Mouse (Mus musculus) mouse embryonic stem cell (cell line): ENCODE measurements at regions not wholly inside any gene's neighbourhood (a gene's known extent, or its start where the extent isn't known, plus 50 kb on each side); places are given as distances from the start of the nearest gene placed in this dataset.
"Not testable (repeated sequence)": the region's sequence is repeated elsewhere in the genome, so short reads cannot be mapped to it uniquely, and the experiment has no call there.

Experiments used
- in situ Hi-C, 2 experiments: fragments of 300-500 bp; cut with MboI; formaldehyde crosslinking; loops; 1 replicate in 1 of 2; 3 replicates in 1 of 2; pipeline ENCODE4 v1.14.3; 2019 to 2020; ENCODE audit warnings: low sequenced_read_pairs in 2 of 2, low pct_unique_long_range_greater_than_20kb in 1 of 2, mixed read lengths in 1 of 2; ENCODE audit not compliant: unreplicated experiment in 1 of 2

DNA sequence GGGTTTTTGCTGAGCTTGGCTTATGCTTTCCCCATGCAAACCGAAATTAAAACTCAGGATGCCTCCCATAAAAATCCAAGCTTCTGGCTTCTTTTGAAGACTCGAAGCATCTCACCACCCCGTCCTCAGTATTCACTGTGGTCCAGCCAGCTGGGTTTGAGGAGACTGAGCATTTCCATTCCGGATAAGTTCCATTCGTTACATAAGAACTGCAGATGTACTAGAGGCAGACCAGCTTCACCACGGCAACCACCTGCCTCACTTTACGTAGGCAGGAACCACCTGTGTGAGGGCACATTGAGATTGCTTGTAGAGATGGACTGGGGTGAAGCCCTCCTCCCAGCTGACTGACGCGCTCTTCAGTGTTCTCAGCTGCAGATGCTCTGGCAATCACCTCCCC lies 199.9 kb upstream of the Fbxl7 start:
- in situ Hi-C loops: no loop called here

DNA sequence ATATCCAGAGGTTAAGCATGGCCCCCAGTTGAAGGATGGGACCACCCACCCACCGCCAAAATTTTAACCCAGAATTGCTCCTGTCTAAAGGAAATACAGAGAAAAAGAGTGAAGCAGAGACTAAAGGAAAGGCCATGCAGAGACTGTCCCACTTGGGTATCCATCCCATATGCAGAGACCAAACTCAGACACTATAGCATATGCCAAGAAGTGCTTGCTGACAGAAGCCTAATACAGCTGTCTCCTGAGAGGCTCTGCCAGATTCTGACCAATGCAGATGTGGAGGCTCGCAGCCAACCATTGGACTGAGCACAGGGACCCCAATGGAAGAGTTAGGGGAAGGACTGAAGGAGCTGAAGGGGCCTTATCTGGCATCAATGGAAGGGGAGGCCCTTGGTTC lies 206.2 kb upstream of the Fbxl7 start:
- in situ Hi-C loops: not testable (repeated sequence)

DNA sequence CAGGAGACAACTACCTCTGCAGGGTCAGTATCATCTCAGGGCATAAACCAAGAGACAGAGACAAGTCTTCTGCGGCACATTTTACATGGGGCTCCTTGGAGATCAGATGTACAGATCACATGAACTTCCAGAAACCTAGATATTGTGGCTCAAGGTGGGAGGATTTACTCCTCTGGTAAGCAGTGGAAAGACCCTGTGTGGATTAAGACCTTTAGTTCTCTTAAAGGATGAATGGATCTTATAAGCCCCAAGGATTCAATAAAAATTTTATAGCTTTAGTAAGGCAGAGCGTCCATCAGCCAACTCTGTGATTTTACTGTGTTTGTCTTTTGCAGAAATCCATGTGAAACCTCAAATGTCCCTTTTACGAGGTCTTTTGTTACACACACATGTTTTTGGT lies 213.8 kb upstream of the Fbxl7 start:
- in situ Hi-C loops: no loop called here

GRCm38 (mm10) chr15:27129697-27130096 lies 234.3 kb upstream of the Fbxl7 start:
- in situ Hi-C loops: no loop called here

DNA sequence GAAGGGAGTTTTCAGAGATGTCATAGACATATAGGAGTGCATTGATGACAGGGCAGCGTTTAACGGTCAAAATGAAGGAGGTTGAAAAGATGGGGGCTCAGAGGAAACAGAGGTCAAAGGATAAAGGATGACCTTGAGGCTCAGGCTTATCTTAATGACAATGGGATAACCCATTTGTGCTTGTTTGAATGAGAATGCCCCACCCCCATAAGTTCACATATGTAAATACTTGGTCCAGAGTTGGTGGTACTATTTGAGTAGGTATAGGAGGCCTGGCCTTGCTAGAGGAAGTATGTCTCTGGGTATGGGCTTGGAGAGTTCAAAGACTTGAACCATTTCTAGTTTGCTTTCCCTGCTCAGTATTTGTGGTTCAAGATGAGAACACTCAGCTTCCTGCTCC lies 237.4 kb upstream of the Fbxl7 start:
- in situ Hi-C loops: no loop called here

- in situ Hi-C loops: no loop called here
Measured at GRCm38 (mm10) chr15:27137580-27137979, 242.2 kb upstream of the Fbxl7 start.

DNA sequence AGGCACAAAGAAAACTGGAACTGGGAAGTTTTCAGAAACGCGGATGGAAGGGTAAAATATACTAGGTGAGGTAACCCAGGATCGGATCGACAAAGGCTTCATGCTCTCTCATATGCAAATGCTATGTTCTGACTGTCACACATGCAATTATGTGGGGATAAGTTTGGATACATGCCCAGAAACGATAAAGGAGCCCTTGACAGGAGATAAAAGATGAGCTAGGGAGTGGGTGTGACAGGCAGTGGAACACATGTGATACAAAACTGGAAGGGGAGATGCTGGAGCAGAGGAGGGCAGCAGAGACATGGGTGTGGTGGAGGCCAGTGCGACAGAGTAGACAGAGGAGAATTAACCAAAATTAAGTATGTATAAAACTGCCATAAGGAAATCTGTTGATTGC lies 250.5 kb upstream of the Fbxl7 start:
- in situ Hi-C loops: no loop called here

GRCm38 (mm10) chr15:27160986-27161385 lies 265.6 kb upstream of the Fbxl7 start:
- in situ Hi-C loops: no loop called here

DNA sequence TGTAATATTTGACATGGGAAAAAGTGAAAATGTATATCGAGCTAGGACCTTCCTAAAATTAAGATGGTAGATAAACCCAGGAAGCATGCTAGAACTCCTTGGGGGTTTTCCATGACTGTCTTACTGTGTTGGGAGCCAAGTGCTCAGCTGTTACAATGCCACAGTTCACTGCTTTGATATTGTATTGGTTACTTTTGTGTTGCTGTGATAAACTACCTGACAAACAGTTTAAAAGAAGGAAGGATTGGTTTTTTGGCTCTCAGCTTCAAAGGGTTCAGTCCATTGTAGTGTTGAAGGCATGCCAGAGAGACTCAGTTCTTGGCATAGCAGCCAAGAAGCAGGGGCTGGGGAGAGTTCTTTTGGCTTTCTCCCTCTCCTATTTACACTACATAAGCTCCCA lies 272.1 kb upstream of the Fbxl7 start:
- in situ Hi-C loops: no loop called here

DNA sequence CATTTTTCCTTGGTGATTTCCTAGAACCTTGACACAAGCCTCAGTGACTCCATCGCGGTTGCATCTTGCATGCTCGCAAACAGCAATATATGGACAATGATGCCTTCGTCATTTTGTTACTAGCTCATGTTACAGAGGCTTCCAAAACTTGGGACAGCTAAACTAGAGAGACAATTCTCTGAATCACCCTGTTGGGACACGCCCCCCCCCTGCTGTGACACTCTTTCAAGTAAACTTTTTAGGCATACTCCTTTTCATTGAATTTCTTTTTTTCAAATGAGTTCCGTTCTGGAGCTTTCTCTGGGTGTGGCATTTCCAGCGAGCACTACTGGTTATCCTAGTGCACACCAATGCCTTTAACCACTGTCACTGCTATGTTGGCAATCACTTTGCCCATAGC lies 274.5 kb upstream of the Fbxl7 start:
- in situ Hi-C loops: no loop called here

- in situ Hi-C loops: no loop called here
Measured at GRCm38 (mm10) chr15:27173506-27173905, 278.1 kb upstream of the Fbxl7 start.

GRCm38 (mm10) chr15:27178084-27178935 lies 282.9 kb upstream of the Fbxl7 start:
- in situ Hi-C loops: loop anchor here in 1 of 2 experiments (25.0 kb wide), 1 partner anchor 541 kb away; no protein-coding TSS in a partner anchor

DNA sequence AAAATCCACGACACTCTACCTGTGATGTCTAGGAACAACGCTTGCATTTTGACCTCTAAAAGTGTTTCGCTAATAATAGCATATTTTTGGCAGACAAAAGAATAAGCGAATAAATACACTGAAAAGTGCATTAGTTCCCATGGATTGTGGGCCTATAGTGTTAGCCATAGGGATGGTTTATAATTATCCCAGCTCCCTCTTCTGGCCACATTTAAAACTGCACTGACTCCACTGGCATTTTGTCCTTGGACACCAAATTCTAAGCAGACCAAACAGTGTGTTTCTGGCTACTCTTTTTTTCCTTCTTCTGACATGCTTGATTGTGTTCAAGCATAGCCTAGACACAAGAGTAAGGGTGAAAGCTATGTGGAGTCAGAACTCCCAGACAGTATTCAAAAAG lies 276.8 kb upstream of the Ank start:
- in situ Hi-C loops: loop anchor here in 1 of 2 experiments (25.0 kb wide), 1 partner anchor 552 kb away; no protein-coding TSS in a partner anchor

DNA sequence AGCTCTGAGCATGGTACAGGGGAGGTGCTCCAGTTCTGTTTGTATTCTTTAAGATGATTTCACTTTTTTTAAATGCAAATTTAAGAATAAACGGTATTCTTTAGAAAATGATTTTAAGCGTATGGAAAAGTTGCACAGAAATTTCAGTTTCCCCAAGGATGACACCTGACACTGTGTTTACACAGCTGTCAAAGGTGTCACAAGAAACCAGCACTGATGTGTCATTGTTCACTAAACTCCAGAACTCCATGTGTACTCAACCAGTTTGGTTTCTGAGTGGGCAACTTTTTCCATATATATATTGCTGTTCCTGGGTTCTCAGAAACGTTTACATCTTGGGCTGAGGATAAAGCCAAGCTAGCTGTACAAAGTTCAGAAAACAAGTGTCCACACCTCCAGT lies 265.0 kb upstream of the Ank start:
- in situ Hi-C loops: loop anchor here (25.0 kb wide), 2 partner anchors 564 to 739 kb away; no protein-coding TSS in a partner anchor

GRCm38 (mm10) chr15:27204888-27205287 lies 261.6 kb upstream of the Ank start:
- in situ Hi-C loops: loop anchor here (25.0 kb wide), 2 partner anchors 568 to 743 kb away; no protein-coding TSS in a partner anchor

- in situ Hi-C loops: loop anchor here (25.0 kb wide), 2 partner anchors 570 to 745 kb away; no protein-coding TSS in a partner anchor
Measured at GRCm38 (mm10) chr15:27207446-27207845, 259.0 kb upstream of the Ank start.

DNA sequence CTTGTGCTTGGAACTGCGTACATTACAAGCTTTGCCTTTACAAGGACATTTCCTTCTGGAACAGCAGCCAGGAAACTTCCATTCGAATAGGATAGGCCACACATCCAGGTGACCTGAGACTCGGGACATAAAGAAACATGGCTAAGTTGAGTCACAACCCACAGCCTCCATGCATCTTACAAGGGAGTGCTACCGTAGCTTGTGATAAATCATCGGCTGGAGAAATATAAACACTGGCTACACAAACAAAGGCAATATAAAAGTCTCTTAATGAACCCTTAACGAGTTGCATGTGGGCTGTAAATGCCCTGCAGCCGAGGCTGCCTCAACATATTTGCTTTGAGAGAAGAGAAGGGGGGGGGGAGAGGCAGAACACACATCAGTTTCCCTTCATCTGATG lies 250.1 kb upstream of the Ank start:
- in situ Hi-C loops: loop anchor here (25.0 kb wide), 2 partner anchors 579 to 754 kb away; no protein-coding TSS in a partner anchor

GRCm38 (mm10) chr15:27219126-27219738 lies 247.2 kb upstream of the Ank start:
- in situ Hi-C loops: loop anchor here (25.0 kb wide), 2 partner anchors 582 to 757 kb away; no protein-coding TSS in a partner anchor
